ENCODE assay signal across 25 mouse cellular contexts in genomic region chr3:95679551-95679950, GRCm38 (mm10). TPM values are rescaled to one million over a fixed set of nuclear protein-coding genes. Genes with fewer than 3 reads are reported as not detected.
DNase-seq lines count a peak whose midpoint lies in the region; ATAC-seq lines count a peak whose summit lies in the region.
"Had no signal": no experiment of that assay in that cellular context is flagged by ENCODE, and none has a peak within 500 bp of the region (broad histone marks: within the 10 kb centered on the region; RNA-seq: fewer than 3 reads in every experiment).

No protein-coding gene starts in this region.

- H3K27me3 ChIP-seq in liver, embryonic 13.5 days: 0 out of 2 replicates have a peak, but pooled peaks cover 3% of the 10 kb centered on the region
- no peaks in the 10 kb centered on the region for H3K27me3 ChIP-seq in liver, embryonic 11.5 days (replicated peaks; ENCODE audit: control insufficient read depth, insufficient read depth, low read length)
- H3K27me3 ChIP-seq in embryonic facial prominence, embryonic 10.5 days (replicated peaks; ENCODE audit: low read depth, poor library complexity, severe bottlenecking): no peaks in the 10 kb centered on the region
- H3K27me3 ChIP-seq in midbrain, embryonic 11.5 days (ENCODE audit: control insufficient read depth, insufficient read depth, low read length): no peaks in the 10 kb centered on the region
- H3K27me3 ChIP-seq: embryonic facial prominence, embryonic 12.5 days; forebrain, embryonic 13.5 days; forebrain, embryonic 15.5 days; Patski had no signal

- intact Hi-C loops in left cerebral cortex, postnatal 36 days (cut with DNase I): no loop called here

- H3K27ac ChIP-seq in liver, embryonic 13.5 days: peak overlapping the region; percentile 16; the same call in 1 of the 2 replicates
- no peak overlapping the region for H3K27ac ChIP-seq in liver, embryonic 11.5 days (ENCODE audit: low read depth, low read length)
- H3K27ac ChIP-seq in embryonic facial prominence, embryonic 10.5 days (replicated peaks): 0 out of 2 replicates have a peak overlapping the region, but pooled peaks have one; percentile 4
- no peak overlapping the region for H3K27ac ChIP-seq in midbrain, embryonic 11.5 days (ENCODE audit: low read depth, low read length)
- H3K27ac ChIP-seq: embryonic facial prominence, embryonic 12.5 days; forebrain, embryonic 13.5 days; forebrain, embryonic 15.5 days had no signal

- peaks cover 64% of the 10 kb centered on the region for H3K4me1 ChIP-seq in liver, embryonic 13.5 days (replicated peaks)
- peaks cover 42% of the 10 kb centered on the region for H3K4me1 ChIP-seq in liver, embryonic 11.5 days (replicated peaks; ENCODE audit: control insufficient read depth, insufficient read depth, low read length)
- peaks cover 67% of the 10 kb centered on the region for H3K4me1 ChIP-seq in embryonic facial prominence, embryonic 10.5 days
- H3K4me1 ChIP-seq in midbrain, embryonic 11.5 days (ENCODE audit: control insufficient read depth, insufficient read depth, low read length): no peaks in the 10 kb centered on the region

- H3K4me3 ChIP-seq in liver, embryonic 13.5 days (replicated peaks): no peak overlapping the region
- H3K4me3 ChIP-seq in liver, embryonic 11.5 days (ENCODE audit: low read depth, low read length): no peak overlapping the region
- H3K4me3 ChIP-seq in embryonic facial prominence, embryonic 10.5 days: no peak overlapping the region
- no peak overlapping the region for H3K4me3 ChIP-seq in midbrain, embryonic 11.5 days (ENCODE audit: low read depth, low read length)
- H3K4me3 ChIP-seq: embryonic facial prominence, embryonic 12.5 days; forebrain, embryonic 13.5 days; forebrain, embryonic 15.5 days had no signal

- WGBS in liver, embryonic 13.5 days (ENCODE audit: insufficient replicate concordance): 80% methylated on average over 8 of the region's 8 CpGs
- 86% methylated on average over 8 of the region's 8 CpGs for WGBS in liver, embryonic 11.5 days
- 93% methylated on average over 8 of the region's 8 CpGs for WGBS in embryonic facial prominence, embryonic 10.5 days
- 94% methylated on average over 8 of the region's 8 CpGs for WGBS in midbrain, embryonic 11.5 days

- no peak overlapping the region for H3K4me2 ChIP-seq in liver, embryonic 13.5 days
- no peak overlapping the region for H3K4me2 ChIP-seq in liver, embryonic 11.5 days
- no peak overlapping the region for H3K4me2 ChIP-seq in midbrain, embryonic 11.5 days
- H3K4me2 ChIP-seq: embryonic facial prominence, embryonic 12.5 days; forebrain, embryonic 13.5 days; forebrain, embryonic 15.5 days had no signal

- H3K9ac ChIP-seq in liver, embryonic 13.5 days: no peak overlapping the region
- H3K9ac ChIP-seq in liver, embryonic 11.5 days (ENCODE audit: low read depth, low read length): no peak overlapping the region
- H3K9ac ChIP-seq in midbrain, embryonic 11.5 days (ENCODE audit: low read length): no peak overlapping the region
- H3K9ac ChIP-seq: embryonic facial prominence, embryonic 12.5 days; forebrain, embryonic 13.5 days; forebrain, embryonic 15.5 days; forebrain, postnatal 0 days had no signal

- ATAC-seq in liver, embryonic 13.5 days (ENCODE audit: low read depth): no peak
- no peak for ATAC-seq in liver, embryonic 11.5 days (replicated peaks; ENCODE audit: low FRiP score)
- ATAC-seq in midbrain, embryonic 11.5 days (ENCODE audit: low FRiP score): no peak
- ATAC-seq: activated CD4-positive, CD25-positive, alpha-beta regulatory T cell, adult 4 months; forebrain, embryonic 13.5 days; forebrain, embryonic 15.5 days; forebrain, postnatal 0 days; Patski had no signal

- no peaks in the 10 kb centered on the region for H3K9me3 ChIP-seq in liver, embryonic 13.5 days (replicated peaks)
- H3K9me3 ChIP-seq in liver, embryonic 11.5 days (ENCODE audit: control insufficient read depth, low read length): no peaks in the 10 kb centered on the region
- no peaks in the 10 kb centered on the region for H3K9me3 ChIP-seq in embryonic facial prominence, embryonic 10.5 days
- no peaks in the 10 kb centered on the region for H3K9me3 ChIP-seq in midbrain, embryonic 11.5 days (ENCODE audit: control insufficient read depth, low read length)
- H3K9me3 ChIP-seq: embryonic facial prominence, embryonic 12.5 days; forebrain, embryonic 13.5 days; forebrain, embryonic 15.5 days; G1E had no signal

- no peaks in the 10 kb centered on the region; the same call in 1 of the 2 replicates for H3K36me3 ChIP-seq in liver, embryonic 13.5 days
- H3K36me3 ChIP-seq in liver, embryonic 11.5 days (ENCODE audit: control insufficient read depth, insufficient read depth, low read length): no peaks in the 10 kb centered on the region
- H3K36me3 ChIP-seq in embryonic facial prominence, embryonic 10.5 days (replicated peaks): peaks cover 17% of the 10 kb centered on the region
- H3K36me3 ChIP-seq in midbrain, embryonic 11.5 days (ENCODE audit: control insufficient read depth, insufficient read depth, low read length): no peaks in the 10 kb centered on the region
- H3K36me3 ChIP-seq: forebrain, embryonic 15.5 days had no signal

- DNase-seq in heart, adult 11 months: peak; percentile 94
- DNase-seq in heart, adult 9 months (ENCODE audit: low spot score in 2 of 2): no peak
- DNase-seq in liver, embryonic 13.5 days: no peak
- no peak for DNase-seq in liver, embryonic 11.5 days (ENCODE audit: low spot score)
- DNase-seq in embryonic facial prominence, embryonic 10.5 days (ENCODE audit: low spot score): no peak
- DNase-seq in midbrain, embryonic 11.5 days (ENCODE audit: low spot score, missing footprints): no peak
- no peak for DNase-seq in left cerebral cortex, postnatal 36 days (ENCODE audit: low spot score in 2 of 2)
- DNase-seq: adrenal gland, adult 8-10 months; adrenal gland, postnatal 14 days; adrenal gland, postnatal 36 days; cerebellum, adult 11 months; cerebellum, adult 18-20 months; cerebellum, adult 8-10 months; cerebellum, adult 9-11 months; cerebellum, postnatal 14 days; cerebellum, postnatal 36 days; embryo, embryonic 11 days; forebrain, postnatal 0 days had no signal

RNA-seq across cellular contexts. Expression of gene Adamtsl4, which starts 8.2 kb away (rescaled TPM):
- polyA plus RNA-seq in liver, embryonic 13.5 days (2015; fragmentation: Nextera tagmentation; extraction: Ambion mirVana): 0.37 and 0.83 TPM in 2 replicates
- 0.38 and 1.2 TPM in 2 replicates for polyA plus RNA-seq in liver, embryonic 11.5 days (2014; fragmentation: Nextera tagmentation; extraction: Ambion mirVana)
- polyA plus RNA-seq in embryonic facial prominence, embryonic 10.5 days (2016; fragmentation: Nextera tagmentation; extraction: Ambion mirVana): 1.00 and 1.6 TPM in 2 replicates
- polyA plus RNA-seq in midbrain, embryonic 11.5 days (2014; fragmentation: Nextera tagmentation; extraction: Ambion mirVana): 0.28 and 0.52 TPM in 2 replicates
- total RNA-seq in left cerebral cortex, postnatal 36 days (2021): 1 to 10 TPM; 4.2 to 4.9 TPM
- polyA plus RNA-seq: G1E had no signal

RNA-seq across cellular contexts. Expression of gene Mcl1, which starts 21.0 kb away (rescaled TPM):
- polyA plus RNA-seq in liver, embryonic 13.5 days (2015; fragmentation: Nextera tagmentation; extraction: Ambion mirVana): 31.8 and 33.3 TPM in 2 replicates
- polyA plus RNA-seq in liver, embryonic 11.5 days (2014; fragmentation: Nextera tagmentation; extraction: Ambion mirVana): 52.2 and 57.7 TPM in 2 replicates
- polyA plus RNA-seq in embryonic facial prominence, embryonic 10.5 days (2016; fragmentation: Nextera tagmentation; extraction: Ambion mirVana): 49.5 and 50.0 TPM in 2 replicates
- 74.1 and 79.9 TPM in 2 replicates for polyA plus RNA-seq in midbrain, embryonic 11.5 days (2014; fragmentation: Nextera tagmentation; extraction: Ambion mirVana)
- 10 to 100 TPM; 49.9 to 56.5 TPM for total RNA-seq in left cerebral cortex, postnatal 36 days (2021)

RNA-seq across cellular contexts. Expression of gene Ensa, which starts 54.8 kb away (rescaled TPM):
- polyA plus RNA-seq in liver, embryonic 13.5 days (2015; fragmentation: Nextera tagmentation; extraction: Ambion mirVana): 33.4 and 36.8 TPM in 2 replicates
- 51.3 and 55.8 TPM in 2 replicates for polyA plus RNA-seq in liver, embryonic 11.5 days (2014; fragmentation: Nextera tagmentation; extraction: Ambion mirVana)
- polyA plus RNA-seq in embryonic facial prominence, embryonic 10.5 days (2016; fragmentation: Nextera tagmentation; extraction: Ambion mirVana): 79.1 and 79.7 TPM in 2 replicates
- polyA plus RNA-seq in midbrain, embryonic 11.5 days (2014; fragmentation: Nextera tagmentation; extraction: Ambion mirVana): 88.1 and 93.2 TPM in 2 replicates
- total RNA-seq in left cerebral cortex, postnatal 36 days (2021): 100 to 1,000 TPM; 361 to 394 TPM

RNA-seq across cellular contexts. Expression of gene Ecm1, which starts 59.8 kb away (rescaled TPM):
- 9.8 and 10.7 TPM in 2 replicates for polyA plus RNA-seq in liver, embryonic 13.5 days (2015; fragmentation: Nextera tagmentation; extraction: Ambion mirVana)
- polyA plus RNA-seq in liver, embryonic 11.5 days (2014; fragmentation: Nextera tagmentation; extraction: Ambion mirVana): 30.4 and 31.7 TPM in 2 replicates
- 9.7 and 10.9 TPM in 2 replicates for polyA plus RNA-seq in embryonic facial prominence, embryonic 10.5 days (2016; fragmentation: Nextera tagmentation; extraction: Ambion mirVana)
- polyA plus RNA-seq in midbrain, embryonic 11.5 days (2014; fragmentation: Nextera tagmentation; extraction: Ambion mirVana): 15.4 and 18.0 TPM in 2 replicates
- total RNA-seq in left cerebral cortex, postnatal 36 days (2021): 10 to 100 TPM; 11.0 to 17.9 TPM
- total RNA-seq: common myeloid progenitor, adult 5-6 weeks had no signal

Comparison
In these comparisons a context has a peak if more than half of its experiments do, and no peak if none do; other contexts are left out.
1. H3K27ac ChIP-seq: peak in liver, embryonic 13.5 days (single experiment) and embryonic facial prominence, embryonic 10.5 days (single experiment); none in liver, embryonic 11.5 days (single experiment) and midbrain, embryonic 11.5 days (single experiment).